Mouse (Mus musculus) stomach, postnatal 0 days (tissue): Measurements from ENCODE around the gene Rtca. TPM values are rescaled to one million over a fixed set of nuclear protein-coding genes. Genes with fewer than 3 reads are reported as not detected.

Source experiments
- ATAC-seq: fragments of 200-750 bp; cut with Nextera tagmentation; 2 replicates; pipeline ENCODE4 v1.8.0; 2017; ENCODE audit not compliant: low FRiP score, low TSS enrichment
- DNase-seq: peaks from one replicate; pipeline ENCODE4 v3.0.0-alpha.2; 2016; ENCODE audit warnings: low spot score
- H3K27ac ChIP-seq: fragments of 300-500 bp; sonication (generic); replicated peaks from 2 replicates; pipeline ENCODE4 v1.5.1; 2014; ENCODE audit warnings: mild to moderate bottlenecking, control low read depth
- H3K27me3 ChIP-seq: fragments of 300-500 bp; sonication (generic); 2 replicates; pipeline ENCODE4 v1.6.1; 2014; ENCODE audit warnings: low read length; ENCODE audit not compliant: control insufficient read depth, insufficient read depth
- H3K36me3 ChIP-seq: fragments of 300-500 bp; sonication (generic); 2 replicates; pipeline ENCODE4 v1.6.1; 2014; ENCODE audit warnings: low read length, mixed read lengths; ENCODE audit not compliant: control insufficient read depth, insufficient read depth
- H3K4me1 ChIP-seq: fragments of 300-500 bp; sonication (generic); replicated peaks from 2 replicates; pipeline ENCODE4 v1.6.1; 2014; ENCODE audit warnings: antibody characterized with exemption; ENCODE audit not compliant: control insufficient read depth, insufficient read depth
- H3K4me2 ChIP-seq: fragments of 300-500 bp; sonication (generic); replicated peaks from 2 replicates; pipeline ENCODE4 v1.6.1; 2014; ENCODE audit warnings: low read depth, mild to moderate bottlenecking, control low read depth, moderate library complexity
- H3K4me3 ChIP-seq: fragments of 300-500 bp; sonication (generic); 2 replicates; pipeline ENCODE4 v1.5.1; 2014; ENCODE audit warnings: low read depth, low read length, control low read depth
- H3K9ac ChIP-seq: fragments of 300-500 bp; sonication (generic); 2 replicates; pipeline ENCODE4 v1.6.1; 2014; ENCODE audit warnings: mild to moderate bottlenecking, low read length, control low read depth, mixed read lengths
- H3K9me3 ChIP-seq: fragments of 300-500 bp; sonication (generic); 2 replicates; pipeline ENCODE4 v1.6.1; 2016; ENCODE audit warnings: low read length; ENCODE audit not compliant: control insufficient read depth
- CTCF ChIP-seq: IDR thresholded peaks from 2 replicates; pipeline ENCODE4 v1.5.1; 2016; ENCODE audit warnings: antibody characterized with exemption, low read depth, mild to moderate bottlenecking, moderate library complexity
- EP300 ChIP-seq: optimal IDR thresholded peaks from 2 replicates; pipeline ENCODE3; 2016; ENCODE audit warnings: antibody characterized with exemption
- WGBS: fragments of 180-500 bp; shearing (Covaris S2); extraction: QIAGEN DNeasy Blood & Tissue Kit; methylation state at CpG from one replicate; pipeline ENCODE4 v1.1.7; 2014; 5-methylcytosine and 5-hydroxymethylcytosine counted together
- polyA plus RNA-seq: library from polyadenylated mRNA; unstranded; fragments of >200 nt; fragmentation: Nextera tagmentation; extraction: Ambion mirVana; gene quantifications from 2 replicates; pipeline ENCODE4 v1.2.1, GENCODE M21; 2015

The Rtca gene
- polyA plus RNA-seq, 1 experiment from 2014 or later = 42.9 TPM

- H3K4me2 ChIP-seq = no peak overlapping the region
- no peaks in the 10 kb centered on the region for H3K27me3 ChIP-seq
- ATAC-seq = no peak
- no peak overlapping the region for H3K27ac ChIP-seq
- H3K36me3 ChIP-seq = no peaks in the 10 kb centered on the region
- no peaks in the 10 kb centered on the region for H3K4me1 ChIP-seq
- H3K9ac ChIP-seq = no peak overlapping the region
- 91% methylated on average over 15 of the region's 15 CpGs for WGBS
- H3K9me3 ChIP-seq = no peaks in the 10 kb centered on the region
- DNase-seq = no peak
- no peak for TF ChIP-seq CTCF
- no peak for TF ChIP-seq EP300
- no peak overlapping the region for H3K4me3 ChIP-seq
Measured at GRCm38 (mm10) chr3:116441518-116442205, 66.3 kb downstream of the Rtca start.

GRCm38 (mm10) chr3:116440066-116440997 is 67.7 kb downstream of the Rtca start:
- H3K9ac ChIP-seq = no peak overlapping the region
- no peak overlapping the region for H3K4me3 ChIP-seq
- H3K4me2 ChIP-seq = no peak overlapping the region
- no peaks in the 10 kb centered on the region for H3K27me3 ChIP-seq
- no peak for ATAC-seq
- 50% methylated on average over 8 of the region's 8 CpGs for WGBS
- H3K4me1 ChIP-seq = no peaks in the 10 kb centered on the region
- TF ChIP-seq EP300 (no peak), CTCF (no peak)
- H3K9me3 ChIP-seq = no peaks in the 10 kb centered on the region
- H3K27ac ChIP-seq = no peak overlapping the region
- no peak for DNase-seq
- no peaks in the 10 kb centered on the region for H3K36me3 ChIP-seq

Other genes starting within 250 kb of the Rtca start
- 4.6 TPM in 2 replicates for gene Cdc14a, start 84.2 kb downstream of the Rtca start, polyA plus RNA-seq
- 11.1 and 14.3 TPM in 2 replicates for gene Dbt, start 4.9 kb upstream of the Rtca start, polyA plus RNA-seq
- gene Lrrc39, start 54.8 kb upstream of the Rtca start, polyA plus RNA-seq = 2.6 and 2.7 TPM in 2 replicates
- 5.0 TPM in 2 replicates for gene Sass6, start 86.8 kb upstream of the Rtca start, polyA plus RNA-seq
- 12.6 and 13.0 TPM in 2 replicates for gene Trmt13, start 106.4 kb upstream of the Rtca start, polyA plus RNA-seq
- gene Mfsd14a, start 154.5 kb upstream of the Rtca start, polyA plus RNA-seq = 50.4 and 51.1 TPM in 2 replicates
- gene Gm43191, start 173.1 kb upstream of the Rtca start, polyA plus RNA-seq = not detected in 2 replicates
- gene Slc35a3, start 204.6 kb upstream of the Rtca start, polyA plus RNA-seq = 25.2 and 25.3 TPM in 2 replicates